Mouse (Mus musculus): Measurements from ENCODE around the gene Phldb1.

- no peak for TF ChIP-seq MAX (IDR thresholded peaks at IDR 0.05; ENCODE audit: low read depth)
- no peak for TF ChIP-seq CEBPB (IDR thresholded peaks at IDR 0.05; ENCODE audit: insufficient read depth, poor library complexity, severe bottlenecking)
- TF ChIP-seq USF1 (IDR thresholded peaks at IDR 0.05; ENCODE audit: low read depth), result no peak
- TF ChIP-seq MYOD1 (IDR thresholded peaks at IDR 0.05; ENCODE audit: control insufficient read depth in 1 of 3, insufficient read length in 2 of 3, low read depth in 2 of 3), result no peak
- no peak for TF ChIP-seq TCF3 (IDR thresholded peaks at IDR 0.05; ENCODE audit: insufficient read length, low read depth)
- TF ChIP-seq E2F4 (IDR thresholded peaks at IDR 0.05; ENCODE audit: insufficient read depth), result no peak
These were observed 35.8 kb downstream of the Phldb1 start for GRCm38 (mm10) chr9:44699196-44699595.

Data from myocyte (in vitro differentiated cells).